Mouse (Mus musculus): ENCODE measurements around the gene Majin.
A peak's percentile ranks its signal among the peaks of the same experiment; 100 is the strongest.

GRCm38 (mm10) chr19:6262839-6263433 lies 78.7 kb downstream of the Majin start:
- TF ChIP-seq POLR2A (IDR thresholded peaks at IDR 0.05; ENCODE audit: low read depth, low read length) (peak; percentile 97), CTCF (IDR thresholded peaks at IDR 0.05; ENCODE audit: extremely low read depth, insufficient read length, insufficient replicate concordance, low read depth, low read length) (no peak)
